Mouse (Mus musculus) 3134 (cell line): ENCODE data around the gene Gm28044.
"Not testable (repeated sequence)": the region's sequence is repeated elsewhere in the genome, so short reads cannot be mapped to it uniquely, and the experiment has no call there.

ENCODE experiments used
- DNase-seq: peaks from one replicate; pipeline ENCODE4 v3.0.0-alpha.2; 2011; ENCODE audit warnings: low spot score; ENCODE audit not compliant: insufficient read length; ENCODE audit errors: extremely low read depth

Gm28044 gene

GRCm38 (mm10) chr13:67360131-67360744 is at the start of gene Gm28044, which contains the start of gene Zfp953:
Gene Gm28044 (minus strand): TSS chr13:67360536.
Gene Zfp953 (minus strand): TSS chr13:67360605.
- peak; percentile 66 for DNase-seq

- DNase-seq = peak; percentile 57
Observed at GRCm38 (mm10) chr13:67399183-67399903, 39.0 kb upstream of the Gm28044 start, which contains the start of gene Zfp429. Gene Zfp429 (minus strand): TSS chr13:67399819.

DNA sequence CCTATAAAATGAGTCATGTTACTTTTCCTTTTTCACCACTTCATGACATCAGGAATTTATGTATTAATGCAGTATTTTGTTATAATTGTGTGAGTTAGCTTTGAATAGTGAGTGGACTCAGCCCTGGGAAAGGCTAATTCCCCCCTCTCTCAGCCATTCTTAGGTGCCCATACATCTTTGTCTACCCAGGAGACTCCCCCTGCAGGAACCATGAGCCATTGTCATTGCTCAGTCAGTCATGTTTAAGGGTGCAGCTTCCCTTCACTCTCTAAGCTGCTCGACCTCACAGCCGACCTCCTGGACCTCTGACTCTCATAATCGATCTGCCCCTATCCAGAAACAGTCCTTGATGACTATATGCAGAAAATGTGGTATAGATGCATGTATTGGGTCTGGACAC is 15.9 kb upstream of the Gm28044 start:
- not testable (repeated sequence) for DNase-seq

- peak; percentile 57 for DNase-seq
Observed at GRCm38 (mm10) chr13:67375050-67375911, 14.9 kb upstream of the Gm28044 start, which contains the start of the genes Gm28041 and Zfp456. Gene Gm28041 (minus strand): TSS chr13:67375733. Gene Zfp456 (minus strand): TSS chr13:67375810.

GRCm38 (mm10) chr13:67351854-67352253 is 8.5 kb downstream of the Gm28044 start:
- DNase-seq = no peak

DNA sequence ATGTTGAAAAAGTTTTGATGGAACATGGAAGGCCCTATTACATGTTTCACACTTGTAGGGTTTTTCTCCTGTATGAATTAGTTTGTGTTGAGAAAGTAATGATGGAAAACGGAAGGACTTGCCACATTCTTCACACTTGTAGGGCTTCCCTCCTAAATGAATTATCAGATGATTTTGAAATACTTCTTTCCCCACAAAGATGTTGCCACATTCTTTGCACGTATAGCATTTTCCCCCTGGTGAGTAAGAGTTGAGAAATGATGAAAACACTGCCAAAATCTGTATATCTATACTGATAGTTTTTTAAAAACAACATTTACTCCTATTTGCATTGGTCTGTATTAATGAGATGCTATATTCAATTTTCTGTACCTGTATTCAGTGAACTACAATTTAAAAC is 16.9 kb downstream of the Gm28044 start:
- DNase-seq = no peak

DNA sequence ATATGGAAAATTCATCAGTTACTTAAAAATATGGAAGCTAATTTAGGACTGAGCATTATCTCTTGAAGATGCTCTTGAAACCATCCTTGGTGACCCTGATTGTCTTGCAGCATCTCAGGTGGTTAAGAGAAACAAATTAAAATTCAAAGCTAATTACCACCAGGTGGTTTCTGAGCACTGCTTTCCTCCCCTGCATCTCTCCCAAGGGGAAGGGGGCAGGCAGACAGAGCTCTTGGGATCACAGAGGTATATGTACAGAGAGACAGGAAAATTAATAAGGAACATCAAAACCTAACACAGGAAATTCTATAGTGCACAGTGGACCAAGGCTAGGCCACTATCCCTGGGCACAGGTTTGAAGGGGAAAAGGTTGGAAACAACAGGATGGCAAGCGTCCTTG is 27.5 kb downstream of the Gm28044 start:
- DNase-seq = no peak

- peak; percentile 64 for DNase-seq
Observed at GRCm38 (mm10) chr13:67332019-67332724, 28.2 kb downstream of the Gm28044 start, which contains the start of gene Zfp595. Gene Zfp595 (minus strand): TSS chr13:67332570.

DNA sequence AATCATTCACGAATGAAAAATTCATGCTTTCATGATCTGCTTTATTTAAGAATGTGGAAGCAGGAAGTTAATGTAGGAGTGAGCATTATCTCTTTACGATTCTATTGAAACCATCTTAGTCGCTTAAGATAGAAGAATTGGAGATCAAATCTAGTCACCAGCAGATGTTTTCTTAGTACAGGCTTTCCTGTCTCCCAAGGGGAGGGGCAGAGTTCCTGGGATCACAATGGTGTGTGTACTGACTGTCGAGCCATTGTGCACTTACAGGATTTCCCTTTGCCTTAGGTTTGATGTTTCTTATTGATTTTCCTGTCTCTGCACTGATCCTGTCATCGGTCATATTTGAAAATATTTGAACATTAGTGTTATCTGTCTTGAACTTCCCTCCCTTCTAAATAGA is 53.6 kb downstream of the Gm28044 start:
- no peak for DNase-seq

GRCm38 (mm10) chr13:67305822-67306672 is 54.3 kb downstream of the Gm28044 start, which contains the start of gene Zfp457:
Gene Zfp457 (minus strand): TSS chr13:67306485.
- peak; percentile 78 for DNase-seq

GRCm38 (mm10) chr13:67278314-67278713 is 82.0 kb downstream of the Gm28044 start, which contains the start of gene Zfp458:
Gene Zfp458 (minus strand): TSS chr13:67278466.
- DNase-seq = no peak

DNA sequence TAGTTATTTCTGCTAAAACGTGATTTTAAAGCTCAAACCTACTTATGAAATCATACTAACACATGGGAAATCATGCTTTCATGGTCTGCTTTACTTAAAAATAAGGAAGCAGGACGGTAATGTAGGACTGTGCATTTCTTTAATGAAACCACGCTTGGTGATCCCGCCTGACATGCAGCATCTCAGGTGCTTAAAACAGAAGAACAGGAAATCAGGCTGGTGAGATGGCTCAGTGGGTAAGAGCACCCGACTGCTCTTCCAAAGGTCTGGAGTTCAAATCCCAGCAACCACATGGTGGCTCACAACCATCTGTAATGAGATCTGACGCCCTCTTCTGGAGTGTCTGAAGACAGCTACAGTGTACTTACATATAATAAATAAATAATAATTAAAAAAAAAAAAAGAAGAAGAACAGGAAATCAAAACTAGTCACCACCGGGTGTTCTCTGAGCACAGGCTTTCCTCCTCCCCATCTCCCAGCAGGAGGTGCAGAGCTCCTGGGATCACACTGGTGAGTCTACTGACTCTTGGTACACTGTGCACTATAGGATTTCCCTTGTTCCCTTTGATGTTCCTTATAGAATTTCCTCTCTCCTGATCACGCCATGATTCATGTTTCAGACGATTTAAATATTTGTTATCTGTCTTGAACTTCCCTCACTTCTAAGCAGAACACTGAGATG is 90.8 kb downstream of the Gm28044 start:
- DNase-seq = not testable (repeated sequence)

DNA sequence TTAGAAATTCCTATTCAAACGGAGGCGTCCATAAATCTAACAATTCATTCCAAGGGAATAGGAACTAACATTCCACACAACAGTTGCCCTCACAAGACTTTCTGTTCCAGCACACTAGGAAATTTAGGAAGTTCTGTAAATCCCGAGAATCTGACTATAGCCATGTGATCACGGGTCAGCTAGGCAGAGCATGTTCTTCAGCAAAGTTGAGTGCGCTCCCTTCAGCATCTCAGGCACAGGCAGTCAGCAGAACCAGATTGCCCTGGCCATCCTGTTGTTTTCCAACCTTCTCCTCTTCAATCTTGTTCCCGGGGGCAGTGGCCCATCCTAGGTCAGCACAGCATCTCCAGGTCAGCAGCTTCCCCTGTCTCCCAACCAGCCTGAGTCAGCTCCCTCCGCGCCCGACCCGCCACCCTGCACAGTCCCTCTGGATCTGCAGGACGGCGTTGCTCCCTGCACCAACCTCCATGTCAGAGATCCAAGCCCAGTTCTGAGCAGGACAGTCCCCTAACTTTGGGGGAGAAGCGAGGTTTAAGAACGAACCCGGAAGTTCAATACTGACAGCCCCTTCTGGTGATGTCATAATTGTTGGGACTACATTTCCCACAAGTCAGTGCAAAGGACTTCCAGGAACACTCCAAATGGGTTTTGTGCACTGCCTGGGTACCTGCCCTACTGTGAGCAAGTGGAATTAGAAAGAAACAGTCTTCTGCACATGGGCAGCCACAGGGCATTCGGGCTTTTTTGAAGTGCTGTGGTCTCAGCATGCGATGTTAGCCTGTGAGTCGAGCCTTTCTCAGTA is 91.6 kb downstream of the Gm28044 start:
- peak; percentile 73 for DNase-seq
